Mouse (Mus musculus) adrenal gland, postnatal 36 days (tissue): ENCODE data around the gene Gja4. TPM values are rescaled to one million over a fixed set of nuclear protein-coding genes. Genes with fewer than 3 reads are reported as not detected.

ENCODE experiments used
- total RNA-seq, 2 experiments: library from RNA; stranded (reverse); gene quantifications; 2 replicates each; pipeline ENCODE4 v1.2.3; 2021

The Gja4 gene
- total RNA-seq, 2 experiments from 2014 or later = 4.5 to 4.7 TPM

Other genes starting within 250 kb of the Gja4 start
- gene Zmym6, start 236.7 kb downstream of the Gja4 start, total RNA-seq = 10 to 100 TPM; 12.0 to 15.3 TPM
- 10 to 100 TPM; 14.8 to 22.8 TPM for gene Tmem35b, start 190.3 kb downstream of the Gja4 start, total RNA-seq
- 1 to 10 TPM; 3.1 to 5.6 TPM for gene Dlgap3, start 144.8 kb downstream of the Gja4 start, total RNA-seq
- 10 to 100 TPM; 51.5 to 52.6 TPM for gene Smim12, start 70.3 kb downstream of the Gja4 start, total RNA-seq
- gene Gjb3, start 16.8 kb upstream of the Gja4 start, total RNA-seq = not detected
- gene Gjb4, start 40.0 kb upstream of the Gja4 start, total RNA-seq = not detected
- gene Gjb5, start 44.1 kb upstream of the Gja4 start, total RNA-seq = under 1 TPM; 0.36 to 0.40 TPM